Mouse (Mus musculus) adrenal gland, postnatal 14 days (tissue): Measurements from ENCODE around the gene Tmem269. TPM values are rescaled to one million over a fixed set of nuclear protein-coding genes. Genes with fewer than 3 reads are reported as not detected.

Source experiments
- DNase-seq: peaks from one replicate; pipeline ENCODE4 v3.0.0; 2021; ENCODE audit warnings: mixed read lengths
- long read RNA-seq, 2 experiments: library from polyadenylated mRNA; stranded (forward); transcript quantifications; one replicate each; pipeline ENCODE4 v2.0.0; 2021
- total RNA-seq: library from RNA; stranded (reverse); gene quantifications from 2 replicates; pipeline ENCODE4 v1.2.3, GENCODE M21; 2021

Gene Tmem269
- 0.30 TPM in 1 of 2 replicates, not detected in the other for total RNA-seq
- long read RNA-seq, experiment 1: 0 reads
- long read RNA-seq, experiment 2: 0 reads

DNA sequence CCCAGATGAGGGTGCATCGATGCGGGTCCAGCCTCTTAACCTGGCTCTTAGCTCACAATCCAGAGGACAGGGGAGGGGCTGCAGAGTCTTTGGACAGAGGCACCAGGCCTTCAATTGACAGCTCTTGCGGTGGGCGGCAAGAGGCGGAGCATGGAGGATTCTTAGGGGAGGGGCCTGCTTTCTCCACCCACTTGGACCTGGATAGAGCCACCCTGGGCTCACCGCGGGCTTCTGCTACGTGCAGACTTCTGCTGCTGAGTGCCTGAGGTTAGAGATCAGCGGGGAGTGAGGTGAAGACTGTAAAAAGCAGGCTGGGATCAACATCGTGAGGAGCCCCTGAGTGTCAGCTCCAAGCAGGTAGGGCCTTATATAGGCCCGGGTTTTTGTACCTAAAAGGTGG lies at the start of gene Tmem269:
Gene Tmem269, minus strand, starts transcription at position 49 of the 400 bp plus-strand sequence.
- no peak for DNase-seq

DNA sequence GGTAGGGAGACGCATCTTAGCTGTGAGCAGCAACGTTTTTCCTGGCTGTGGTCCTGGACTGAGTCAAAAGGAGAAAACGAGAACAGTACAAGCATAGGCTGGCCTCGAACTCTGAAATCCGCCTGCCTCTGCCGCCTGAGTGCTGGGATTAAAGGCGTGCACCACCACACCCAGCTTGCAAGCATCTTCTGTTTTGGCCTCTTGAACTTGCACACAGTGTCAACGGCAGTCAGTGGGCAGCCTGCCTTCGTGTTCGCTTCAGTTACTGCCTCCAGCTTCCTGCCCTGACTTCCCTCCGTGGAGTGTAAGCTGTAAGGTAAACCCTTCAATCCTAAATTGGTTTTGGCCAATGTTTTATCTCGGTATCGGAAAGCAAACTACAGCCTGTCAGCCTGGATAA lies 48.6 kb upstream of the Tmem269 start:
- DNase-seq: no peak

DNA sequence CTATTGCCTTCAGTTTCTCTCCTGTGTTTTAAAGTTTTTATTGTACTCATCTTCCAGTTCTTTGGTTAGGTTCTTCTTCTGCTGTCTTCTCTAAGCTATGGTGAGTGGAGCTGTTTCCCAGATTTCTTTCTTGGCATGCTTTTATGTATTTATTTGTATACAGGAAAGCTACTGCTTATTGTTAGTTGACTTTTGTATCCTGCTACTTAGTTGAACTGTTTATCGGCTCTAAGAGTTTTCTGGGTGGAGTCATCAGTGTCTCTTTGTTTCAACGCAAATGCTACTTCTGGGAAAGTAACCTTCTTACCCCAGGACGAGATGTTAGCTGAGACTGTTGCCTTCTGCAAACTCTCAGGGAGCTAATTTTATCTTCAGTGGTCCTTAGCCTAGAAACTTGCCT lies 45.4 kb upstream of the Tmem269 start:
- DNase-seq: no peak

DNA sequence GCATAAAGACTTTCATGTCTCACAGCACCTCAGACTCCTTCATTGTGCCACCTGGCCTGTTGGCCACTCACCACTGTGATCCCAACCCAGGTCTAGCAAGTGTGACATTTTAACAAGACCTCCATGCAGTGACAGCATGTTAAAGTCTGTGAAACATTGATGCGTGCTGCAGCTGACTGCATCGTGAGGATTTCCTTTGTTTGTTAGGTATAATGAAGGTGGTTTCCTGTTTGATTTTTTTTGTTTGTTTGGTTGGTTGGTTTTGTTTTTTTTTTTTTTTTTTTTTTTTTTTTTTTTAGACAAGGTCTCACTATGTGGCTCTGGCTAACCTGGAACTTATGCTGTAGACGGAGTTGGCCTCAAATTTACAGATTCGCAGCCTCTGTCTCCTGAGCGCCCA lies 44.5 kb upstream of the Tmem269 start:
- no peak for DNase-seq

DNA sequence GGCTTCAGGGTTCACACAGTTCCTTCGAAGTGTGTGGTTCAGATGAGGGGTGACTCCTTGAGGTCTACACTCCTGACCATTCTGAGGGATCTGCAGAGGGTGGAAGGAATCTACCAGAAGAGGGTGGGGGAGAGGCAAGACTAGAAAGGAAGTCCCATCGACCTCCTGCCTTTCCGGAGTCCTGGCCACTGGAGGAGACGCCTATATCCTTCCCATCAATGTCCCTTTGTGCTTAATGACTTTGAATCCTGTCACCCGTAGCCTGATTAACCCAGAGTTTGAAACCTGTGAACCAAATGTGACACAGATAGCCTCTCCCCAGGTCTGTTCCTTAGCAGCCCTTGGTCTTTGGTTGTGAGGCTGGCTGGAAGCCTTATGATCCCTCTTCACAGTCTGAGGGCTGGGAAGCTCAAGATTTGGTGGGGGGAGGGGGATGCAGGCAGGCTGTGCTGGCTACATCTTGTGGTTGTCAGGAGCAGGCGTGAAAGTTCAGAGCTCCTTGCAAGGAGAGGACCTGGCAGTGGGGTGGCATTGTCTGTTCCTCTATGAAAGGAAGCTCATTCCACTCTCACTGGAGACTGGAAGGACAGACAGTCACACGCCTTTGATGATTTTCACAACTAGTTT lies 43.2 kb upstream of the Tmem269 start:
- no peak for DNase-seq

DNA sequence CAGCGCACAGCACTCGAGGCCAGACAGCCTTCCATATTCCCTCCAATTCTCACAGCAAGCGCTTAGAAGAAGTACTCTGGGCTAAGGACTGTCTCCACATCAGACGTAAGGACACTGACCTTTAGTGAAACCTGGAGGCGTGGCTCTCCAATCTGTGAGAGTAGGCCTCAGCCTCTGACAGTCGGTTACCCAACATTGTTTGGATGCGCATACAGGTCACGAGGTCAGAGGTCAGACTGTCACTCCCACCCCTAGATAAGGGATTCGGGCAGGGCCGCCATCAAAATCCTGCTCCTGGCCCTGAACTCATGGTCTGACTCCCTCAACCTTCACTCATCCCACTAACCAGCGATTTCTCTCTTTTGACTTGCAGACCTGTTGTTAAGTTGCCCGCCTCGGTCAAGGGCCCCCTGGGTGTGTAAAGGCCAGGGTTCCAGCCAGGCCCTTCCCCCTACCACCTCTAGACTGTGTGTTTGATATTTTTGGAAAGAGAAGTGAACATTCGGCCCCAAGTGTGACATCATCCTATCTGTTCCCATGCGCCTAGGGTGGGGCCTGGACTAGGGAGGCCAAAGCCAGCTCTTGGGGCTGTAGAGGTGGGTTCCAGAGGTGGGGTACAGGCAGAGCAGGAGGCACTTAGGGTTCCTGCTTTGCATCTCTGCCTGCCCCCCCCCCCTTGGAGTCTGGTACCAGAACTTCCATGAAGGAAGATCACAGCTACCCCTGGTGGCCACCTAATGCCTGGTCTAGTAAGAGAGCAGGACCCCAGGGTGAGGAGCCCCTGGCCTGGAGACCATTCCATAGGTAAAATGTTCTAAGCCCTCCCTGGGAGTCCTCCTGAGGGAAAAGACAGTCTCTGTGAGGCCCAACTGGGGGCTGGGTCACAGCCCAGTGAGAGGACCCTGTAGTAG lies 41.6 kb upstream of the Tmem269 start:
- DNase-seq: no peak

DNA sequence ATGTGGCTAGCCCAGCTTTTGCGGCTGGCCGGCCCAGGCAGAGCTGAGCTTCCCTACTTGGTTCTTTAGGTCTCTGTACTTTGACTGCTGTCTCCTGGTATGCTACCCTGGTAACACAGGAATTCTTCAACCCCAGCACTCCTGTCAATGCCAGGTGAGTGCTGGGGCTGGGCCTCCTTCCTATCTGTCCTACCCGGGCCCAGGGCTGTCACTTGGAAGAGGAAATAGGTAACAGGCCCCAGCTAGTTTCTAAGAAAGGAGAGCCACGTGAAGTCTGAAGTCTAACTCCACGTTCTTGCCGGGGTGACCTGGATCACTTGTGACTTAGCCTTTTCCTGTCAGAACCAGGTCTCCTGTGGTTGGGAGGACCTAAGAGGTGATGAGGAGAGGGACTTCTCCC lies 39.1 kb upstream of the Tmem269 start:
- no peak for DNase-seq

DNA sequence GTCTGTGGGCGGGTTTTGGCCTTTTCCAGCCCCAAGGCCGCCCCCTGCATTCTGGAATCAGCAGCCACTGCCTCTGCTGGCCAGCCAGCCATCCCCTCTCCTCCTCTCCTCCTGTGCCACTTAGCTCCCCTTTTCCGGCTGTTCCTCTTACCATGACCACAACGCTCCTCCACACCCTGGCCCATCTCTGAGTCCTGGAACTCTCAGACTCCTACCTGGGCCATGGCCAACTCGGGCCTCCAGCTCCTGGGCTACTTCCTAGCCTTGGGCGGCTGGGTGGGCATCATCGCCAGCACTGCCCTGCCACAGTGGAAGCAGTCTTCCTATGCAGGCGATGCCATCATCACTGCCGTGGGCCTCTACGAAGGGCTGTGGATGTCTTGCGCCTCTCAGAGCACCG lies 37.3 kb upstream of the Tmem269 start, which contains the start of gene Cldn19:
Gene Cldn19, plus strand, starts transcription at position 64 of the 400 bp plus-strand sequence.
- DNase-seq: no peak

DNA sequence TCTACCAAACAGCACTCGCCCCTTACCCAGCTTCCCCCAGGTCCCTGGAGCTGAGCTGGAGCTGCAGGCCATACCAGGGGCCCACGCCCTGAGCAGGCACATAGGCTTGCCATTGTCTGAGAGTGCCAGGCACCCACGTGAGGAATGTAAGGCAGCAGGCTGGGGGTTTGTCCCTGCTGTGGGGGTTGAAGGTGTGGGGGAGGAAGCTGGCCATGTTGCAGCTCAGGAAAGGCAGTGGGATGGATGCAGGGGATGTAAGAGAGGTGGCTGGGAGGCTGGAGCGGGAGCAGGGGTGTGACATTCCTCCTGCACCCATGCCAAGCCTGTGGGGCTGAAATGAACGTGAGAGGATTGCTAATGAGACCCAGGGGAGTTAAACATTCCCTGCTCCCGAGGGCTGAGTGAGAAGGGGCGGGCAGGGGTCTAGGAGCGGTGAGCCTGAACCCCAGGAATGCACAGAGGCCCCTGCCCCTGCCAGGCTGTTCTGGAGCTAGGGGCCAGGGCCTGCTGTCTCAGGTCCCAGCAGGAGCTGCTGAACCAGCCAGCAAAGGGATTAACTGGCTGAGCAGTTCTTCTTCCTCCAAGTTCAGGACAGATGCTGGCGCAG lies 36.1 kb upstream of the Tmem269 start:
- no peak for DNase-seq

DNA sequence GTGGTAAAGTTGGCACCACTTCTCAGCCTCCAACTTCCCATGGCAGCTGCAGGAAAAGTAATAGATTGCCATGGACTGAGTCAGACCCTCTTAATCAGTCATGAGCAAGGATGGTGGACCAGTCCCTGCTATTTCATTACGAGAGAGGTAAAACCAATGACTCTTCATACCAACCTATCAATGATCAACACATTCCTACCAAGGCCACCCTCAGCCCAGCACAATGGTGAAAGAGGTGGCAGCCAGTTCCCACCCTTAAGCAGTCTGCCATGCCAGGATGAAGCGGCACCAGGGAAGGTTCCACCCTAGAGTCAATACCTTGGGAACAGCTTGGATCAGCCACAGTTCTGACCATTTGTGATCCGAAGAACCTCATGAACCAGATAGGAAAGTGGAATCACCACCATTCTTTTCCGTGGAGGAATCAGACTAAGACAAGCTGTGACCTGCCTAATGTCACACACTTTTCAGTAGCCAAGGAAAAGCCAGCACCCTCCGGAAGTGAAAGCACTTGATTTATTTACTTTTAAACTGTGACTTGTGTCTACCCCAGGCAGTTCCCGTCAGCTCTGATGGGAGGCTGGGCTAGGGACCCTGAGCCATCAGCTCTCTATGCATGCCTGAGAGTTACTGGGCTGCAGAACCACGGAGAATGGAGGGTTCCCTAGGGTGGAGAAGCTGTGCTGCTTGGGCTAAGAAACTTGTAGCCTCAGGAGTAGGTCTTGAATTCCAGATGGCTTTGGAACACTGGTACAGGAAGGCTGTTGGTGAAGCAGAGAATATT lies 34.2 kb upstream of the Tmem269 start:
- DNase-seq: no peak

DNA sequence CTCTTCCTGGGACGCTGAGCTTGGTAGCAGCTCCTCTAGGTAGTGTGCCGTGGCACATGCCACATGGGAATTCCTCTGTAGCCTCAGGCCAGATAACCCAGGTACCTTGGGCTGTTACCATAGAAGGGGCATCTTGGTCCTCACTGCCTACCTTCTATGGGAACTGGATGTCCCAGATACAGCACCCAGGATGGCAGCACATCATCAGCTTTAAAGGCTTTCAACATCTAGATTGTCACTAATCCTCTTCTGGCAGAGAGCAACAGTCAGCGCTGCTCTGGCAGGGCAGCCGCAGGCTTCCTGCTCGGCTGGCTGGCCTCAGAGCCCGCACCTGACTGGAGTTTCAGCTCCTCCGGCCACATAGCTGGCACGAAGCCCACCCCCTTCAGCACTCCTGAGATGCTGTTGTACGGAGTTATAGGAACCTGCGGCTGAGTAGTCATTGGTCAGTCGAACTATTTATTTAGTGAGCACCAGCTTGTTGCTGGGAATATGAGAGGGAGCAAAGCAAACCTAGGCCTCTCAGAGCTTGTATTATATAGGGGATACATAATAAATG lies 30.5 kb upstream of the Tmem269 start:
- no peak for DNase-seq

DNA sequence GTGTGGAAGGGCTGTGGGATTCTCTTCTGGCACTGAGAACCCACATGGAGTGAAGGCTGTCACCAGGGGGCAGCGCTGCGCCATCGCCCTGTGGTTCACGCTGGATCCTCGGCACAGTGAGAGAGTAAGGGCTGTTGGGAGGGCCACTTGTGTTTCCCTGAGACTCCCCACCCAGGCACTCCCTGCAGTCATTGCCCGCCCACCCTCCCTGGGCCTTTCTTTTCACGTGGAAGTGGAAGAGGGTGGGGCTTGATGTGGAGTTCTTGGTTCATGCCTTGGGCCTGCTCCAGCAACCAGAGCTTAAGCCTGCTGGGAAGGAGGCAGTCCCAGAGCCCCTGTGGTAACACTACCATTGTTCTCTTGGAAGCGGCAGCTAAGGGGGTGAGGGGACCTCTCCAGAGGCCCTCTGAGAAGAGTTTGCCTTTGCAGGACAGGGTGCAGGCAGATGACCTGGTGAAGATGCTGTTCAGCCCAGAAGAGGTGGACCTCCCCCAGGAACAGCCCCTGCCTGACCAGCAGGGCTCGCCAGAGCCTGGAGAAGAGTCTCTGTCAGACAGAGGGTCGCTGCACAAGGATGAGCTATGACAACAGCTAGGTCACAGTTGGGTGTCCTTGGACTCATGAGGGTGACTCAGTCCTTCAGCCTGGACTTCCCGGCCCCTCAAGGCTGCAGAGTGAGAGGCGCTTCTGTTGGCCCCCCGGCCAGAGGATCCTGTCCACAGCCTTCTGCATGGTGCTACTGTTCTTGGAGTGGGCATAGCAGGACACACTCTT lies 29.6 kb upstream of the Tmem269 start:
- DNase-seq: peak; percentile 88

DNA sequence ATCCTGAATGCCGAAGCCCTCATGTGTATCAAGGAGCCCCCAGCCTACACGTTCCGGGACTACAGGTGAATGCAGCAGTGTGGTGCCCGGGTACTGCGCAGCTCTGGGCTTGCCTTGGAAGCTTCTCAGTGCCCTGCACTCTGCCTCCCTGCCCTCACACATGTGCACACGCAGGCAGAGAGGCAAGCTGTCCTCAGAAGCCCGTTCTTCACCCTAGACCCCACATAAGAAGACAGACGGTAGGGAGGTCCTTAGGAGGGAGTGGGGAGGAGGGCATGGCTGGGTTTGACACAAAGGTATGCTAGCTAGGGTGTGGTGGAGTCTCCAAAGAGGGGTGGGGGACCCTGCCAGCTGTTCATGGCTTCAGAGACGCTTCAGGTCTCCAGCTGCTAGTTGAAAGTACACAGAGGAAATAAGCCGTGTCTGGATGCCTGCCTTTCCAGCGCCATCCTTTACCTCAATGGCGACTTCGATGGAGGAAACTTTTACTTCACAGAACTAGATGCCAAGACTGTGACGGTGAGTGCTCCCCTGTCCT lies 28.7 kb upstream of the Tmem269 start:
- no peak for DNase-seq

DNA sequence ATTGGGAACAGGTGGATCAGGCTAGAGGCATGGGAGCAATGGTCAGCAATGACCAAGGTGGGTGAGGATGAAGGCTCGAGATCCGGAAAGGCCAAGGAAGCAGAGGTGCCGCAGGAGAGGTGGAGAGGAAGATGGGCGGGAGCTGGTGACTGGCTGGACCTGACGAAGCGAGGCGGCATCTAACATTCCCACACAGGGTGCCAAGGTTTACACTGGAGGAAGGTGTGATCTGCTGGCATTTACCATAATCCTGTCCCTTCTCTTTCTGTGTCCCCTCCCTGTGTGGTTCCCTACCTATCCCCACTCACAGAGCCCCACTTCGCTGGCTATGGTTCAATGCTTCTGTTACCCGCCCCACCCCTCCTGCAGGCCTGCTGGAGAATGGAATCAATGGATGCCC lies 27.9 kb upstream of the Tmem269 start:
- DNase-seq: no peak

DNA sequence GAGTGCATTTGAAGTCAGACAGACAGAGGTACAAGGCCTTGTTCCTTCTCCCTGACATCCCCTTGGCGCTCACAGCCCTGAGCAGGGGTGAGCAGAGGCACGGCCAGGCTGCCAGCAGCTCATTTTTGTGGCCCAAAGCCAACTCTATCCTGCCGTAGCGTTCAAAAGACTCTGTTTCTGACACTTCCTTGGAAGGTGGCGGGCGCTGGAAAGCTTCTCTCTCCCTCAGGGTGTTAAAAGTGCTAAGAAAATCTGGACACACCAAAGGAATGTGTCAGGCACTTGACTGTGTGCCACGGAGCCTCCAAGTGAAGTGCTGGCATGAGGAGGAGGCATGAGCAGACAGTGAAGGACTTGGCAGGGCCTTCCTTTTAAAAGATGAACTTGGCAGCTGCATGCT lies 27.5 kb upstream of the Tmem269 start:
- DNase-seq: peak; percentile 65

DNA sequence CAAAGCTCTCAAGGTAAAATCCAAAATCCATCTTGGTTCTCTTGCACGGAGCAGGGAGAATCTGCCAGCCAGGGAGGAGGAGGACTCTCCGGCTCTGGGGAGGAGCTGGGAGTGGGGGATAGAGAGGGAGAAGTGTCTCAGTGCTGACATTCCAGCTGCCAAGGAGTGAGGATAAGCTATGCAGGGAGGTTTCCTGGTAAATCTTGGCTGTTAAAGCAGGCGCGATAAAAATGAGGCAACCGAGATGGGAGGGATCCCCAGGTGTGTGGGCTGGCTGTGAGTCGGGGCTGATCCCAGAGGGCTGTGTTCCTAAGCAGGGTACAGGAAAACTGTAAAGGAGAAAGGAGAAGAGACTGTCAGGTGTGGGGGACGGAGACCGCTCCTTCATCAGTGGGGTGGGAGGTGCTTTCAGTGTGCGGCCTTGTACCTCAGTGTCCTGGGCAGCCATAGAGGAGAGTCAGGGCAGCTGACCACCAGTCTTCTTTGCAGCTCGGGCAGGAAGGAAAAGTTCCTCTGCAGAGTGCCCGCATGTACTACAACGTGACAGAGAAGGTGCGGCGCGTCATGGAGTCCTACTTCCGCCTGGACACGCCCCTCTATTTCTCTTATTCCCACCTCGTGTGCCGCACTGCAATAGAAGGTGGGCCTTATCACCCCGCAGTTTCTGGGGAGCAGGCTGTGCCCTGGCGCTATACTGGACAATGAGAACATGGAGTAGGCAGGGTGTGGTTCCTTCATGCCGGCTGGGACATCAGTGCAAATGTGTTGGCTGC lies 26.6 kb upstream of the Tmem269 start:
- DNase-seq: no peak

DNA sequence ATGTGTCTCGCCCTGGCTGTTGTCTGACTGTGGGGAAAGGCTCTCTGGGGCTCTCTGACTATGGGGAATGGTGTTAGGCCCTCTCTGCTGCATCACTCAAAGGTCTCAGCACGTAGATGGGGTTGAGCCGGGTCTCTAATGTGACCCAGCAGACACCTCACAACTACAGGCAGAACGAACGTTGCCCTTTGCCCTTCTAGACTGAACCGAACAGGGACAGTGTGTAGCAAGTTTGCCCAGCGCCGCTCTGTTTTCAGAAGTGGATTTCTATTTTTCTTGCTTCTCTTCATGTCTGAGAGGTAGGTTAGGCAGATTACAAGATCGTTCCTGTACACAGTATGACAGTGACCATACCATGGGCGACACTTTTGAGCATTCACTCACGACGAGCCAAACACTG lies 24.6 kb upstream of the Tmem269 start:
- DNase-seq: no peak

DNA sequence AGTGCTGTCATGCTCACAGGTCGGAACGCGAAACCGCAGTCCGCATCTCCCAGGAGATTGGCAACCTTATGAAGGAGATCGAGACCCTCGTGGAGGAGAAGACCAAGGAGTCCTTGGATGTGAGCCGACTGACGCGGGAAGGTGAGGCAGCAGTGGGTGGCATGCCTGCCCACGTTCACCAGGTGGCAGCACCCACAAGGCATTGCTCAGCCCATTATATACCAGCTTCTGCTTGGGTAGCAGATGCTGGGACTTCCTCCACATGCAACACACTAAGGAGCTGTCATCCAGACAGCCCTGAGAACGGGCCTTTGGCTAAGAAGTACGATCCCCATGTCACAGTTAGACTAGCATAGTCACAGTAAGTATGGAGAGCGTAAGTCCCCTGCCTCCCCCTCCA lies 23.6 kb upstream of the Tmem269 start:
- DNase-seq: peak; percentile 49

DNA sequence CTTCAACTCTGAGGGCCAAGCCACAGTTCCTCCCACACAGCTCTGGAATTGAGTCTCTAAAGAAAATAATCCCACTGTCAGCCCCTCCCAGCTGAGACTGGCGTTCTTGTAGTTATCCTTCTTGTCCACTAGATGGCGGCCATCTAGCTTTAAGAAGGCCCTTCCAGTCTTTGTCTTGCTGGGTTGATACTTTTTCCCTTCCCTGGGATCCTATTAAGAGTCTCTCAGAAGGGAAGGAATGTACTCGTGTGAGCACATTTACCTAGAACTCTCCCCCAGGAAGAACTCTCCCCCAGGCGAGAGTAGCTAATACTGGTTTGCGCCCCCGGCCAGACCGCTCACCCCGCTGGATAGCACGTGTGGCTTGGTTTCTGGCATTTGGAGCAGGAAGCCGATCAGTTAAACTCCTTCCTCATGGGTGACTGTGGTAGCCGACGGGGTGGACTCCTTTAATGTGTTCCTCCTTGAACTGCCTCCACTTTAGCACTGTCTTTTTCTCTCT lies 21.2 kb upstream of the Tmem269 start:
- DNase-seq: peak; percentile 42

DNA sequence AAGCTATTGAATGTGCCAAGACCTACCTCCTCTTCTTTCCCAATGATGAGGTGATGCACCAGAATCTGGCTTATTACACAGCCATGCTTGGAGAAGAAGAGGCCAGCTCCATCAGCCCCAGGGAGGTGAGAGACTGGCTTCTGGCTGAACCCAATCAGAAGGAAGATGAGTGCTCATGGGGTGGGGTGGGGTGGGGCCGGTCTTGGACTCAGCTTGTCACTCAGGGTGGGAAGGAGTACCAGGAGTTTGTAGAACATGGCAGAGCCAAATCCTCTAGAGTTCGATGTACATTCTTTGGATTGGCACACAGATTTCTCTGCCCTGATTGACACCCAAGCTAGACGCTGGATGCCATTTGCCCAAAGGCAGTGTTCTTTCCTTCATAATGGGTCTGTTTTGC lies 20.6 kb upstream of the Tmem269 start:
- DNase-seq: no peak
